Mouse (Mus musculus) layer of hippocampus, postnatal 14 days (tissue): ENCODE measurements around the gene Ccne1. TPM values are rescaled to one million over a fixed set of nuclear protein-coding genes. Genes with fewer than 3 reads are reported as not detected.

ENCODE experiments used
- DNase-seq, 2 experiments: peaks; one replicate each; pipeline ENCODE4 v3.0.0; 2021 to 2022; ENCODE audit warnings: low spot score in 2 of 2, mixed read lengths in 1 of 2
- total RNA-seq, 2 experiments: library from RNA; stranded (reverse); gene quantifications; 2 replicates each; pipeline ENCODE4 v1.2.3; 2021

Gene Ccne1
- total RNA-seq, 2 experiments from 2014 or later, result 10.4 to 10.8 TPM

DNA sequence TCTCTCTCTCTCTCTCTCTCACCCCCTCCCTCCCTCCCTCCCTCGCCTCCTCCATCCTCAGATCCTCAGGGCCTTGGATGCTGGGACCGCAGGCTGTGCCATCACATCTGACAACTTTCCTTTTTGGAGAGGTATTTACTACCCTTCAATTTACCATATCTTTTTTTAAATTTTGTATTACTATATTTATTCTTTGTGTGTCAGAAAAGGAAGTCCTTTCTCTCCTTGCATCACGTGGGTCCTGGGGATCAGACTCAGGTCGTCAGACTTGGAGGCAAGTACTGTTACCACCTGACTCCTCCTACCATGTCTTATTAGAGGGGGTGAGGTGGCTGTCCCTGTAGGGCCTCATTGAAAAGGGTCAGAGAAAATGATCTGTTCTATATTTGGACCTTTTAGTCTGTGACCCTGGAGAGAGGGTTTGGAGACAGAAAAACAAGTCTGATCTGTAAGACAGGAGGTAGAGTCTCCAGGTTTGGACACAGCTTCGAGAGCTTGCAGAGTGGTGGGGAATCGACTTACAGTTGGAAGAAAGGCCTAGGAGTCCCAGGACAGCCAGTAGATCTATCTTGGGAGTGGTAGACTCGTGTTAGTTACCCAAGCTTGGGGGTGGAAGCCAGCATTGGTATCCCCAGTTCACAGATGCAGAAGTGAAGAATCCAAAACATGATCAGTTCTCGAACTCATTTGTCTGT is 47.6 kb downstream of the Ccne1 start:
- DNase-seq, result no peak

DNA sequence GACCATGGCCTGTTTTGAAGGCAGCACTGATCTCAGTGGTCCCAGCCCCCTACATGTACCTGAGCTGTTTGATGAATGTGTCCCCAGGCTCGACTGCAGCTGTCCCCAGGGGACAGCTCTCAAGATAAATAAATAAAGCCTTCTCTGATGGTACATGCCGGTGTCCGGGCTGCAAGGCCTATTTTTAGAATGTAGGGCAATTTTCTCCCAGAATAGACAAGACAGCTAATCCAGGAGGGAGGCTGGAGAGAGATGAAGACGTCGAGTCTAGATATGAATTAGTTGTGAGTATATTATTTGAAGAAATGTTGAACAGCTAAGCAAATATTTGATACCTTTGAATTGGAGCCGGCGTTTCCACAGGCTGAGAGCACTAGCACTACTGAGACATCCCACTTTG is 48.2 kb downstream of the Ccne1 start:
- no peak for DNase-seq

DNA sequence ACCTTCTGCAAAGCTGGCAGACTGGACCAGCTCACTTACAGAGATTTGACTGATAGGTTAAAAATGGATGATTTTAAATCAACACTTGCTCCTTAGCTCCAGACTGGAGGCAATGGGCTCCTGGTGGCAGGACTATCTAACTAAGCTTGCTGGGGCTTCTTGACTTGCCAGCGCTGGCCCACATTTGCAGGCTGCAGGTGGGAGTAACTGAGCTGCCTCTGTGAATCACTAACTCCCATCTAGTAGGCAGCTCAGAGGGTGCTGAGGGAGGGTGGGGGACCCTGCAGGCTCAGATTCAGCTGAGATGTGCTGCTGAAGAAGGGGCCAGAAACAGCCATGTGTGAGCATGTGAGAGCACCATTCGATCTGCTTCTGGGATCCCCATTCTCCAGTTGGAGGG is 51.3 kb downstream of the Ccne1 start:
- DNase-seq, result no peak

DNA sequence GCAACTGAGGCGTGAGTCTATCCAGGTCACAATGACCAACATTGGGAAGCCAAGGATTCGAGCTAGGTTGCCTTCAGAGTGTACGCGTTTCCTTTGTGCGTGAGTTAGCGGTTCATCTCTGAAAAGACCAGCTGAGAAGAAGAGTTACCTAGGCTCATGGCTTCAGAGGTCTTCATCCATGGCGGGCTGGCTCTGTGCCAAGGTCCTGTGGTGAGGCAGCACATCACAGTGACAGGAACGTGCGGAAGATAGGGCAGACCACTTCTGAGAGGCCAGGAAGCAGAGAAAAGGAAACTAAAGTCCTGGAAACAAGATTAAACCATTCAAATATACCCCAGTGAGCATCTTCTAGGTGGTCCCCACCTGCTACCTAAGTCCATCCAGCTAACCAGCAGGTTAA is 53.1 kb downstream of the Ccne1 start:
- DNase-seq, result no peak

Other genes starting within 250 kb of the Ccne1 start
- 10 to 100 TPM; 45.4 to 48.4 TPM for gene Uri1, start 84.0 kb downstream of the Ccne1 start, total RNA-seq
- gene 1600014C10Rik, start 75.7 kb upstream of the Ccne1 start, total RNA-seq, result 10 to 100 TPM; 17.4 to 20.6 TPM
- gene Plekhf1, start 120.5 kb upstream of the Ccne1 start, total RNA-seq, result 1 to 10 TPM; 2.8 to 3.1 TPM
- gene Pop4, start 163.9 kb upstream of the Ccne1 start, total RNA-seq, result 10 to 100 TPM; 28.8 to 31.2 TPM